Mouse (Mus musculus): ENCODE results near the gene Abcc12. TPM values are rescaled to one million over a fixed set of nuclear protein-coding genes. Genes with fewer than 3 reads are reported as not detected.

Abcc12 gene
- total RNA-seq, 1 experiment from 2014 or later: not detected

GRCm38 (mm10) chr8:86453697-86454480 is 126.6 kb downstream of the Abcc12 start:
- ATAC-seq (replicated peaks; ENCODE audit: insufficient number of reproducible peaks, low FRiP score, low TSS enrichment, poor library complexity, severe bottlenecking): no peak

- ATAC-seq (replicated peaks; ENCODE audit: insufficient number of reproducible peaks, low FRiP score, low TSS enrichment, poor library complexity, severe bottlenecking): no peak
Observed at GRCm38 (mm10) chr8:86449870-86450515, 130.5 kb downstream of the Abcc12 start.

GRCm38 (mm10) chr8:86445516-86445915 is 135.0 kb downstream of the Abcc12 start:
- ATAC-seq (replicated peaks; ENCODE audit: insufficient number of reproducible peaks, low FRiP score, low TSS enrichment, poor library complexity, severe bottlenecking): no peak

- ATAC-seq (replicated peaks; ENCODE audit: insufficient number of reproducible peaks, low FRiP score, low TSS enrichment, poor library complexity, severe bottlenecking): no peak
Observed at GRCm38 (mm10) chr8:86443744-86444143, 136.7 kb downstream of the Abcc12 start.

- no peak for ATAC-seq (replicated peaks; ENCODE audit: insufficient number of reproducible peaks, low FRiP score, low TSS enrichment, poor library complexity, severe bottlenecking)
Observed at GRCm38 (mm10) chr8:86438983-86439299, 141.5 kb downstream of the Abcc12 start.

GRCm38 (mm10) chr8:86438133-86438982 is 142.1 kb downstream of the Abcc12 start:
- no peak for ATAC-seq (replicated peaks; ENCODE audit: insufficient number of reproducible peaks, low FRiP score, low TSS enrichment, poor library complexity, severe bottlenecking)

GRCm38 (mm10) chr8:86437418-86437817 is 143.1 kb downstream of the Abcc12 start:
- ATAC-seq (replicated peaks; ENCODE audit: insufficient number of reproducible peaks, low FRiP score, low TSS enrichment, poor library complexity, severe bottlenecking): no peak

Other genes with a start within 250 kb of the Abcc12 start
- gene Lonp2, start 43.4 kb upstream of the Abcc12 start, total RNA-seq (2017): 61.5 to 94.5 TPM (median 63.1 TPM) in 3 replicates
- gene Gm10638, start 165.0 kb upstream of the Abcc12 start, total RNA-seq (2017): not detected in 3 replicates
- gene Siah1a, start 165.2 kb upstream of the Abcc12 start, total RNA-seq (2017): 29.7 to 37.9 TPM (median 35.9 TPM) in 3 replicates

All from monocyte, adult 5-6 weeks (primary cell).